Mouse (Mus musculus) frontal cortex, adult (tissue): ENCODE measurements around the gene Hspa12a.
"Not testable (repeated sequence)": the region's sequence is repeated elsewhere in the genome, so short reads cannot be mapped to it uniquely, and the experiment has no call there.

Source experiments
- ATAC-seq: cut with Nextera tagmentation; 2 replicates; pipeline ENCODE4 v1.9.2; 2017; ENCODE audit warnings: mild to moderate bottlenecking, moderate library complexity, mixed read lengths; ENCODE audit not compliant: low TSS enrichment

The Hspa12a gene

GRCm38 (mm10) chr19:58910941-58911368, 32.5 kb downstream of the Hspa12a start:
- ATAC-seq, result peak; percentile 24; the same call in 1 of the 2 replicates

- no peak for ATAC-seq
These were observed 35.4 kb downstream of the Hspa12a start for GRCm38 (mm10) chr19:58908018-58908417.

- ATAC-seq, result no peak
These were observed 36.8 kb downstream of the Hspa12a start for GRCm38 (mm10) chr19:58906685-58907084.

GRCm38 (mm10) chr19:58903899-58904327, 39.5 kb downstream of the Hspa12a start:
- peak; percentile 85 for ATAC-seq

- no peak for ATAC-seq
These were observed 40.2 kb downstream of the Hspa12a start for GRCm38 (mm10) chr19:58903079-58903898.

GRCm38 (mm10) chr19:58900471-58900870, 43.0 kb downstream of the Hspa12a start:
- ATAC-seq, result not testable (repeated sequence)

GRCm38 (mm10) chr19:58896216-58896615, 47.2 kb downstream of the Hspa12a start:
- 0 out of 2 replicates have a peak, but pooled peaks have one; percentile 34 for ATAC-seq

- ATAC-seq, result no peak
These were observed 54.0 kb downstream of the Hspa12a start for GRCm38 (mm10) chr19:58889306-58890038.

- ATAC-seq, result no peak
These were observed 57.0 kb downstream of the Hspa12a start for GRCm38 (mm10) chr19:58886467-58886866.

GRCm38 (mm10) chr19:58883451-58883850, 60.0 kb downstream of the Hspa12a start:
- no peak for ATAC-seq

- ATAC-seq, result peak; percentile 57; the same call in 1 of the 2 replicates
These were observed 61.1 kb downstream of the Hspa12a start for GRCm38 (mm10) chr19:58882336-58882735.

- no peak for ATAC-seq
These were observed 64.0 kb downstream of the Hspa12a start for GRCm38 (mm10) chr19:58879330-58879957.

GRCm38 (mm10) chr19:58878560-58878959, 64.9 kb downstream of the Hspa12a start:
- no peak for ATAC-seq

- no peak for ATAC-seq
These were observed 69.9 kb downstream of the Hspa12a start for GRCm38 (mm10) chr19:58873536-58873935.

- ATAC-seq, result no peak
These were observed 70.8 kb downstream of the Hspa12a start for GRCm38 (mm10) chr19:58872381-58873259.

GRCm38 (mm10) chr19:58871878-58872277, 71.6 kb downstream of the Hspa12a start:
- ATAC-seq, result no peak

GRCm38 (mm10) chr19:58866651-58867050, 76.8 kb downstream of the Hspa12a start:
- no peak for ATAC-seq

GRCm38 (mm10) chr19:58865224-58865623, 78.2 kb downstream of the Hspa12a start:
- no peak for ATAC-seq

- ATAC-seq, result no peak
These were observed 79.4 kb downstream of the Hspa12a start for GRCm38 (mm10) chr19:58864006-58864573.

- no peak; the same call in 1 of the 2 replicates for ATAC-seq
These were observed 82.2 kb downstream of the Hspa12a start for GRCm38 (mm10) chr19:58861174-58861760.
